Mouse (Mus musculus): ENCODE data around the gene Rxra. TPM values are rescaled to one million over a fixed set of nuclear protein-coding genes. Genes with fewer than 3 reads are reported as not detected.

Gene Rxra
- total RNA-seq, 4 experiments from 2014 or later = 23.5 to 28.6 (median 26.1) TPM

DNA sequence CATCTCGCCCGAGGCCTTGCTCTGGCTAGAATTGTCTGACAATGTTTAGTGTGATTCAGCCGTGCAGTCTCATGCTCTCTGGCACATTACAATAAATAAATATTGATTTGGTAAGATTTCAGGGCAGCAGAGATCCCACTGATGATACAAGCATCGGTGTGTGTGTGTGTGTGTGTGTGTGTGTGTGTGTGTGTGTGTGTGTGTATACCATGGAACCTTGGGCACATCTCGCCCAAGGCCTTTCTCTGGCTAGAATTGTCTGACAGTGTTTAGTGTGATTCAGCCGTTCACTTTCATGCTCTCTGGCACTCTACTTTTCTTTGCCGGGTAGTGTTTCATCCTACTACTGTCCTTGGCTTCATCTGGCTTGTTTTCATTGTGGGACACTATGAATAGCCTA, 130.5 kb downstream of the Rxra start:
- no peak for DNase-seq (ENCODE audit: low spot score in 2 of 2)

GRCm38 (mm10) chr2:27807684-27808083, 131.4 kb downstream of the Rxra start:
- DNase-seq (ENCODE audit: low spot score in 2 of 2) = no peak

- DNase-seq (ENCODE audit: low spot score in 2 of 2) = no peak
Measured at GRCm38 (mm10) chr2:27809897-27810296, 133.7 kb downstream of the Rxra start.

Other genes with a start within 250 kb of the Rxra start
- gene Vav2, start 249.4 kb upstream of the Rxra start, total RNA-seq (2022) = 10 to 100 TPM in 2 of 4 experiments, 1 to 10 TPM in 2; 9.1 to 11.0 (median 9.8) TPM
- 10 to 100 TPM; 28.5 to 30.9 (median 28.8) TPM for gene Brd3os, start 234.1 kb upstream of the Rxra start, total RNA-seq (2022)
- gene Brd3, start 168.8 kb upstream of the Rxra start, total RNA-seq (2022) = 10 to 100 TPM; 37.6 to 44.5 (median 44.0) TPM
- gene Wdr5, start 161.3 kb upstream of the Rxra start, total RNA-seq (2022) = 10 to 100 TPM; 25.6 to 27.1 (median 26.0) TPM
- 1 to 10 TPM; 5.9 to 8.1 (median 7.3) TPM for gene Col5a1, start 210.0 kb downstream of the Rxra start, total RNA-seq (2022)